Mouse (Mus musculus): ENCODE data around the gene Appbp2.
A peak's percentile ranks its signal among the peaks of the same experiment; 100 is the strongest.
"Not testable (repeated sequence)": the region's sequence is repeated elsewhere in the genome, so short reads cannot be mapped to it uniquely, and the experiment has no call there.

Gene Appbp2

DNA sequence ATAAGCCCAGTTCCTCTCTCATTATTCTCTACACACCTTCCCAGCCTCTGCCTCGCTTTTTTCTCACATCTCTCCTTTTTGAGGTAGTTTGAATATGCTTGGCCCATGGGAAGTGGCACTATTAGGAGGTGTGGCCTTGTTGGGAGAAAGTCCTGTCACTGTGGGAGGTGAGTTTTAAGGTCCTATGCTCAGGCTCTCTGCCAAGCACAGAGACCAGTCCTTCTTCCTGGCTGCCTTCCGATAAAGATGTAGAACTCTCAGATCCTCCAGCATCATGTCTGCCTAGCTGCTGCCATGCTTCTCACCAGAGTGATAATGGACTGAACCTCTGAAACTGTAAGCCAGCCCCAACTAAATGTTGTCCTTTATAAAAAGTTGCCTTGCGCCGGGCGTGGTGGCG lies 12.4 kb downstream of the Appbp2 start:
- no peak for DNase-seq

DNA sequence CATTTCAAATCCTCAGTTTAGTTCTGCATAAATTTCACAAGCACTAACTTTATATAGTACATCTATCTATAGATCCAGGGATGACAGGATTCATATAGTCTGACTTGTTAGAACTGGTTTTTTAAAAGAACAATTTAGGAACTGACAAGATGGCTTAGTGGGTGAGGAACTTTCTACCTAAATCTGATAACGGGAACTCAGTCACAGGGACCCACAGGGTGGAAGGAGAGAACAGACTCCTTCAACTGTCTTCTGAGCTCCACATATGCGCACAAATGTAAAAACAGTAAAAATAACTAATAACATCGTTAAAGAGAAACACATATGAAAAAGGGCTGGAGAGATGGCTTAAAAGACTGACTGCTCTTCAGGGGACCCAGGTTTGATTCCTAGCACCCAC lies 15.9 kb downstream of the Appbp2 start:
- no peak for DNase-seq

- DNase-seq: no peak
Measured at GRCm38 (mm10) chr11:85214679-85215078, 20.3 kb downstream of the Appbp2 start.

DNA sequence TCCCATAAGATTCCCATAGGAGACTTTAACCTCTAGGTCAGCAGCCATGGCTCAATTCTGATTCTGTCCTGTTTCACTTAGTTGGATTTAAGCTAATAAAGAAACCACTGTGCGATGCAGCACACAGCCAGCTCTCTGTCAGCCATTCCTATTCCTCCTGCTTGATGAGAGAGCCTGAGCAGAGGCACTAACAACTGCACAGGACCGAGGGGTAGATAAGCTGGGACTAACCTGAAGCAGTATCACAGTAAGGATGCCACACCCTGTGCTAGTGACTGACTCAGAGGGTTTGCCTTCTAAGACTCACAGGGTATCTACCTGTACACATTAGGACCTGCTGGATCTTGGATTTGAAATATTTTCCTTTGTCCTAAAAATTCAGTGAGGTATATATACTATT lies 21.7 kb downstream of the Appbp2 start:
- DNase-seq: no peak

GRCm38 (mm10) chr11:85211151-85211550 lies 23.8 kb downstream of the Appbp2 start:
- no peak for DNase-seq

- DNase-seq: no peak
Measured at GRCm38 (mm10) chr11:85206231-85206630, 28.7 kb downstream of the Appbp2 start.

DNA sequence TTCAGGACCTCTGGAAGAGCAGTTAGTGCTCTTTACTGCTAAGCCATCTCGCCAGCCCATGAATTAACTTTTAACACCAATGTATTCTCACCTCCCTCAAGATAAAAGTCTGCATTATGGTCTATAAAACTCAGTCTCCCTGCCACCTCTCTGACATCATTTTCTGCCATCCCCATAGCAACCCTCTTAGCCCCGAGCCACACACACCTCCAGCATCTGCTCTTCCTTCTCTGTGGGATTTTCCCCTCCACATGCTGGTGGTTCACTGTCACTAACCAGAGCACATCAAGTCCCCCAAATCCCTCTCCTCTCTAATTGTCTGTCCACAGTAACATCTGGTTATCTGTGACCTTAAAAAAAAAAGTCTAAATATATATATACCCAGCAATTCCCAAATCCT lies 36.0 kb downstream of the Appbp2 start:
- DNase-seq: no peak

DNA sequence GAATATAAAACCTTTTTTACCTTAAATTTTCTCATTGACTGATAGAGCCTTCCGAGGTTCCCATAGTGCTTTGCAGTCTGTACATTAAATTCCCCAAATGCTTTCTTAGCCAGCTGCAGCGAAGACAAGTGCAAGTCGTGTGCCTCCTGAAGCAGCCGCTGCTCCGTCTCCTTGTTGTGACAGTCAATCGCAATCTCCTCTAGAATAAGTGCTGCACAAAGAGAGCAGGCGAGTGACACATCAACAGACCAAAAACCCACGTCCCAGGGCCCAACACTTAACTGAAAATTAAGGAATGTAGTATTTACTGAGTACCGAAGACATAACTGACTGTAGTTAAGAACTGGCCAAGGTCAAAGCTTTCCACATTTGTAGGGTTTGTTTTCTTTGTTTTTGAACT lies 38.9 kb downstream of the Appbp2 start:
- DNase-seq: no peak

GRCm38 (mm10) chr11:85194206-85194605 lies 40.7 kb downstream of the Appbp2 start:
- DNase-seq: no peak

GRCm38 (mm10) chr11:85190741-85191140 lies 44.2 kb downstream of the Appbp2 start:
- DNase-seq: no peak

- no peak for DNase-seq
Measured at GRCm38 (mm10) chr11:85189110-85189509, 45.8 kb downstream of the Appbp2 start.

DNA sequence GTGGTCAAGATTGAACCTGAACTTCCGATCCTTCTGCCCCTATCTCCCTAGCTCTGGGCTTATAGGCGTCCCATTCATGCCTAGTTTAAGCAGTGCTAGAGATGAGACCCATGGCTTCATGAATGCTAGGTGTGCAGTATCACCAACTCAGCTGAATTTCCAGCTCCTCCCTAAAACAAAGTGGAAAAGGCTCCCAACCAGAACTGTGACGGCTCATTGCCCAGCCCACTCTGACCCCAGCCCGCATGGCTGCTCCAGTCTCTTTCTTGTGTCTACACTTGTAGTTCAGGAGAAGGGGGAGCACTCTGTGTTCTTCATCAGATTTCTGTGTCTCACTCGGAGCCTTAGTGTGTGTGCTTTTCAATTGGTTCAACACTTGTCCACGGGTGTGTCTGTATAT lies 50.1 kb downstream of the Appbp2 start:
- DNase-seq: no peak

- peak; percentile 66 for DNase-seq
Measured at GRCm38 (mm10) chr11:85184082-85184481, 50.8 kb downstream of the Appbp2 start.

DNA sequence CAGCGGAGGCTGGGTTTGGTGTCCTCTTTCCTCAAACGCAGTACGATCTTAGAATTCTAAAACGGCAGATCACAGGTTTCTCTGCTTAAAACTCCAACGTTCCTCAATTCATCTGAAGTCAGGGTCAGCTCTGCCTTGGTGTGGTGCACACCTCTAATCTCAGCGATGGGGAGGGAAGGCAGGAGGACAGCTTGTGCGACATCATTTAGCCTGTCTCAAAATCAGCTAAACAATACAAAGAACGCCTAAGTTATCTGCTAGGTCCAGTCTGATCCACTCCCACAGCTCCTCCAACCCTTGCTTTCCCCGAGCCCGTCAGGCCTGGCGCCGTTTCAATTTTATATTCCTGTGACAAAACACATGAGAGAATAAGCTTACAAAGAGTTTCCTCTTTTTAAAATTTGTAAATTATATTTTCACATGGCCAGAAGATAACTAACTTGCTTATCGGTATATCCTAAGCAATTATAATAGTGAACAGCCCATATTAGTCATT lies 51.6 kb downstream of the Appbp2 start:
- DNase-seq: peak; percentile 11

GRCm38 (mm10) chr11:85182617-85183283 lies 52.2 kb downstream of the Appbp2 start:
- peak; percentile 75 for DNase-seq

DNA sequence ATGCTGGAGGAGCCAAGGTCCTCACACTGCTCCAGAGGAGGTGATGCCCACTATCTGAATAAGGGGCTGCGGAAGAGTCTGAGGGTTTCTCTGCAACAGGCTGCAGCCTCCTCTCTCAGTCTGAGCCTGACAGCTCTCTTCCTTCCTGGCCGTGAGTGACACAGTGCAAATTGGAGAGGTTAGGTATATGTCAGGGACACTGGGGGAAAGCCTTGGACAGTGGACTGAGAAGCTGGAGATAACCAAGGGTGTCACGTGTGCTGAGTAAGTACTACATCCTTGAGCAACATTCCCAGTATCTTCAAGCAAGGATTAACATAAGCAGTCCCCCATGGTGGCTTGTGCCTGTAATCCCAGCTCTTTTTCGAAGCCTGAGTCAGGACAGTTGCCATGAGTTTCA lies 56.5 kb downstream of the Appbp2 start:
- DNase-seq: no peak

DNA sequence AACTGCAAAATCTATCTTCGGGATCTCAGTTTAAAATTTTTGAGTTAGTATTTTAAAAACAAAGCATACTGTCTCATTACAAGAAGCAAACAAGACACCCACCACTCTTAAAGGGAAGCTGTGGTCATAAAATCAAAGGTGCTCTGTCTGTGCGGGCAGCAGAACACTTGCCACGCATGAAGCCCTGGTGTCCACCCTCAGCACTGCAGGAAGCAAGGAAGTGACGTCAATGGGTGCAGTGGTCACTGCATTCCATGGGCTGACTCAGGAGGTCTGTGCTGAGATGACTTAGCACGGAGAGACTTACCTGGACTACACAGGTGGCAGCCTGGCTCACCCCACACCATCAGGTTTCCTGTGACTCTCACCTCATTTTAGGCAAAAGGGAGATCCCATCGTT lies 57.2 kb downstream of the Appbp2 start:
- no peak for DNase-seq

DNA sequence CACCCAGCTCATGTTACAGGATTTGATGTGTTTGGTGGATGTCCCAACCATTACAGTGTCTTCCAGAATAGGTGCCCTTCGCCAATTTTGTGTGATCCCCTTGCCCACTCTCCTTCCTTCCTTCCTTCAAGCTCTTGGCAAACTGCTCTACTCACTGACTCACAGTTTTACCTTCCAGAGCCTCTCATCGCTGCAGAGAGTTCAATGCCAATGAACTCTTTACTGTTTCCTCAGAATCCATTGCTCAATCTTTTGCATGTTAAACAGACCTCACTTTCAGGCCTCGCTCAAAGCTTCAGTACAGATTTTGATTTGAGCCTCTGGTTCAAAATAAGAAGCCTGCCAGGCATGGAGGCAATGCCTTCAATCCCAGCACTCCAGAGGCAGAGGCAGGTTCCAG lies 59.0 kb downstream of the Appbp2 start:
- DNase-seq: no peak

DNA sequence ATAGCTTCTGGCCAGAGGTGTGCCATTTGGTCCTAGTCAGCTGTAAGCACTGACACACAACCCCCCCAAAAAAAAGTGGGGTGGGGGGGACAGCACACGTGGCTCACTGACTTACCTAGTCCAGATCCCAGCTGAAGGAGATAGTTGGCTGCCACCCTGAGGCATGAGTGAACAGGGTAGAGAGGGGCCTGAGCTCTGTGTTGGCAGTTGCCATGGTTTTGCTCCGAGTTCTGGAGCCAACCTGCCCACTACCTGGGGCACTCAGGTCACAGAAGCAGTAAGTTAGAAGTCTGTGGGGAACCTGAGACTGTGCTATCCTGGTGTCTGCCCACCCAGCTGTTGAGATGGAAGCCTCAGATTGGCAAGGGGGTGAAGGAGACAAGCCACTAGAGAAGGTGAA lies 64.1 kb downstream of the Appbp2 start:
- no peak for DNase-seq

DNA sequence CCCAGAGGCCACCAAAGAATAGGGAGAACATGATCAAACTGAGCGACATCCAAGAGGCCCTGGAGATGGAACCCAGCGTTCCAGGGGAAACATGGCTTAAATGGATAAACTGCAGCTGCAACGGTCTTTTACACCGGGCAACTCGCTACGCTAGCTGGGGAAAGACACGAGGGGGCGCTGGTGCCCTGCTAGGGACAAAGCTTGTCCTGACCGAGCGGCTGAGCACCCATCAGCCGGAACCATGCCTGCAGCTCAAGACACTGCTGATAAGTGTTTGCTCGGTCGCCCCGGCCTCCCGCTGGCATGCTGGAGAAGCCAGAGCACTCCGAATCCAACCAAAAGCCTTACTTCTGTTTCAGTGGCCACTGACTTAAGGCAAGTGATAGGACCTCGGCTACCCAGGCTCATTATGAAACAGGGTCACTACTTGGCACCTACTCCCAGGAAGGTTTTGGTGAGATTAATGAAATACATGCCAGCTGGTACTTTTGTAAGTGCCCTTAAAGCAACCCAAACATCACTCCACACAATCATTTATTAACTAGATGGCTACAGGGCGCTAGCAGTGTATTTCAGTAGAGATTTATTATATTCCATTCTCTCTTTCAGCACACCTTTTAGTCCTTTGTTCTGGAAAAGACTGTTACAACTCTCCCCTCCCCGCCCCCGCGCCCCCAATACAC lies 64.7 kb downstream of the Appbp2 start, which contains the start of gene 1700125H20Rik:
Gene 1700125H20Rik (plus strand): TSS at position 347 of the 683 bp plus-strand sequence.
- DNase-seq: peak; percentile 96

DNA sequence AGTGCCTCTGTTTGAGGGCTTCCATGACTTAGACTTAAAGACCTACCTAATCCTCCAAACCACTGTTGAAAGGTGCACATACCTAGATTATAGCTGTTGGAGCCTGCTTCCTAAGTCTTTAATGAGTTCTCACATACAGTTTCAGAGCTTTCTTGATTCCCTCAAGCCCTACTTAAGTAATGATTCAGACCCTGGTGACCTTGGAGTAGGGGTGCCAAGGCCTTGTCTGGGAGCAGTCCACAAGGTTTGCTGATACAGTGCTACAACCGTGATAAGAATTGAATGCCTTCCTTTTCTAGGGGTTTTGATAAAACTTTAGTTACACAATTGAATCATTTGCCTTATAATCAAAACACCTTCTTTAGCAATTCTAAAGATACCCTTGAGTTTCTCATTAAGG lies 67.4 kb downstream of the Appbp2 start:
- DNase-seq: no peak

- DNase-seq: no peak
Measured at GRCm38 (mm10) chr11:85164371-85164770, 70.6 kb downstream of the Appbp2 start.

DNA sequence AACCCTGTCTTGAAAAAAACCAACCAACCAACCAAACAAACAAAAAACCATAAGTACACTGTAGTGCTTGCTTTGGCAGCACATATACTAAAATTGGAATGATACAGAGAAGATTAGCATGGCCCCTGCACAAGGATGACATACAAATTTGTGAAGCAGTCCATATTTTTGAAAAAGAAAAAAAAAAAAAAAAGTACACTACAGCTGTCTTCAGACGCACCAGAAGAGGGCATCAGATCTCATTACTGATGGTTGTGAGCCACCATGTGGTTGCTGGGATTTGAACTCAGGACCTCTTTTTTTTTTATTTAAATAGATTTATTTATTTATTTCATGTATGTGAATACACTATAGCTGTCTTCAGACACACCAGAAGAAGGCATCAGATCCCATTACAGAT lies 71.9 kb downstream of the Appbp2 start:
- not testable (repeated sequence) for DNase-seq

GRCm38 (mm10) chr11:85157301-85157700 lies 77.6 kb downstream of the Appbp2 start:
- no peak for DNase-seq
